Mouse (Mus musculus): Measurements from ENCODE around the gene Dlg3. TPM values are rescaled to one million over a fixed set of nuclear protein-coding genes. Genes with fewer than 3 reads are reported as not detected.

The Dlg3 gene
- polyA plus RNA-seq (2014; fragmentation: Illumina TruSeq; extraction: RNeasy Lipid Tissue Mini Kit (QIAGEN cat#74804); ENCODE audit: low read depth, low replicate concordance): 12.8 TPM

GRCm38 (mm10) chrX:100767181-100767884 lies at the start of gene Dlg3:
TSS of gene Dlg3 (plus strand) at chrX:100767722.

GRCm38 (mm10) chrX:100729665-100730188 lies 37.8 kb upstream of the Dlg3 start, which contains the start of gene Gdpd2:
TSS of gene Gdpd2 (plus strand) at chrX:100729873.

Other genes with a start within 250 kb of the Dlg3 start
- not detected for gene Dgat2l6, start 242.9 kb upstream of the Dlg3 start, polyA plus RNA-seq (2014; fragmentation: Illumina TruSeq; extraction: RNeasy Lipid Tissue Mini Kit (QIAGEN cat#74804); ENCODE audit: low read depth, low replicate concordance)
- not detected for gene Awat1, start 195.5 kb upstream of the Dlg3 start, polyA plus RNA-seq (2014; fragmentation: Illumina TruSeq; extraction: RNeasy Lipid Tissue Mini Kit (QIAGEN cat#74804); ENCODE audit: low read depth, low replicate concordance)
- gene P2ry4, start 172.9 kb upstream of the Dlg3 start, polyA plus RNA-seq (2014; fragmentation: Illumina TruSeq; extraction: RNeasy Lipid Tissue Mini Kit (QIAGEN cat#74804); ENCODE audit: low read depth, low replicate concordance): not detected
- gene Arr3, start 162.2 kb upstream of the Dlg3 start, polyA plus RNA-seq (2014; fragmentation: Illumina TruSeq; extraction: RNeasy Lipid Tissue Mini Kit (QIAGEN cat#74804); ENCODE audit: low read depth, low replicate concordance): not detected
- gene Kif4, start 142.0 kb upstream of the Dlg3 start, polyA plus RNA-seq (2014; fragmentation: Illumina TruSeq; extraction: RNeasy Lipid Tissue Mini Kit (QIAGEN cat#74804); ENCODE audit: low read depth, low replicate concordance): 0.48 TPM
- 43.4 TPM for gene Pdzd11, start 141.2 kb upstream of the Dlg3 start, polyA plus RNA-seq (2014; fragmentation: Illumina TruSeq; extraction: RNeasy Lipid Tissue Mini Kit (QIAGEN cat#74804); ENCODE audit: low read depth, low replicate concordance)
- gene Gdpd2, start 37.8 kb upstream of the Dlg3 start, polyA plus RNA-seq (2014; fragmentation: Illumina TruSeq; extraction: RNeasy Lipid Tissue Mini Kit (QIAGEN cat#74804); ENCODE audit: low read depth, low replicate concordance): 1.3 TPM